Mouse (Mus musculus) megakaryocyte progenitor cell, adult 5-6 weeks (primary cell): ENCODE results near the gene Tbc1d1. TPM values are rescaled to one million over a fixed set of nuclear protein-coding genes. Genes with fewer than 3 reads are reported as not detected.

Experiments
- total RNA-seq, 2 experiments: library from RNA; stranded (forward) in 1 of 2; stranded (reverse) in 1 of 2; fragments of 157-497, 149-512 nt in 1 of 2; fragments of 200-1000 nt in 1 of 2; gene quantifications; 2 replicates each; pipeline versions ENCODE4 v1.2.3 to v1.2.4; 2015 to 2017

The Tbc1d1 gene
- total RNA-seq, 2 experiments from 2014 or later: 16.7 to 31.7 TPM

Other genes with a start within 250 kb of the Tbc1d1 start
- 9.8 and 11.0 TPM in 2 replicates for gene Rell1, start 187.4 kb upstream of the Tbc1d1 start, total RNA-seq (2015)
- 10.5 and 11.8 TPM in 2 replicates for gene Rell1, start 187.4 kb upstream of the Tbc1d1 start, total RNA-seq (2017)
- gene Pgm2, start 63.4 kb upstream of the Tbc1d1 start, total RNA-seq (2015): 40.1 and 40.7 TPM in 2 replicates
- gene Pgm2, start 63.4 kb upstream of the Tbc1d1 start, total RNA-seq (2017): 32.9 and 35.2 TPM in 2 replicates